Mouse (Mus musculus) megakaryocyte-erythroid progenitor cell, adult 5-6 weeks (primary cell): Measurements from ENCODE around the gene Nxf1. TPM values are rescaled to one million over a fixed set of nuclear protein-coding genes. Genes with fewer than 3 reads are reported as not detected.

Experiments used
- ATAC-seq: replicated peaks from 2 replicates; pipeline ENCODE4 v1.8.0; 2016; ENCODE audit warnings: mild to moderate bottlenecking, inconsistent platforms; ENCODE audit not compliant: severe bottlenecking, poor library complexity, low FRiP score, low TSS enrichment
- total RNA-seq, 2 experiments: library from RNA; stranded (forward) in 1 of 2; stranded (reverse) in 1 of 2; fragments of 200-1000, 215-1000 nt in 1 of 2; fragments of >200 nt in 1 of 2; fragmentation: Nextera tagmentation in 1 of 2; gene quantifications; 2 replicates each; pipeline ENCODE4 v1.2.3; 2014 to 2017

The Nxf1 gene
- total RNA-seq, 2 experiments from 2014 or later, result 161 to 530 TPM

DNA sequence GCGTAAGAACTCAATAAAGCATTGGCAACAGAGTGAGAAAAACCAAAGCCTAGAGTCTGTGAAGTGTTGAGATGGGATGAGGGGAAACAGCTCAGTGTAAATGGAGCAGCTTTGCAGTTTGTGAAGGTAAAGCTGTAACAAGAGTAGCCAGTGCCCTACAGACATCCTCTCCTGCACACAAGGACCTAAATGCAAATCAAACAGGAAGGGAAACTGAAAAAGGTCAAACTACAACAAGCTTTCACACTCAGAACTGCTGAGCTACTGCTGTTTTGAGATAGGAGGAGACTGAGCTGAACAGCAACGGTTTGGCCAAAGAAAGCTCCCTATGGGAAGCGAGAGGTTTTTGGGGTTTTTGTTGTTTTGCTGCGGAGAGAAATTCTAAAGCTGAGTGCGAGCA lies 49.9 kb downstream of the Nxf1 start:
- no peak for ATAC-seq

GRCm38 (mm10) chr19:8815812-8816211 lies 58.9 kb downstream of the Nxf1 start:
- no peak for ATAC-seq

DNA sequence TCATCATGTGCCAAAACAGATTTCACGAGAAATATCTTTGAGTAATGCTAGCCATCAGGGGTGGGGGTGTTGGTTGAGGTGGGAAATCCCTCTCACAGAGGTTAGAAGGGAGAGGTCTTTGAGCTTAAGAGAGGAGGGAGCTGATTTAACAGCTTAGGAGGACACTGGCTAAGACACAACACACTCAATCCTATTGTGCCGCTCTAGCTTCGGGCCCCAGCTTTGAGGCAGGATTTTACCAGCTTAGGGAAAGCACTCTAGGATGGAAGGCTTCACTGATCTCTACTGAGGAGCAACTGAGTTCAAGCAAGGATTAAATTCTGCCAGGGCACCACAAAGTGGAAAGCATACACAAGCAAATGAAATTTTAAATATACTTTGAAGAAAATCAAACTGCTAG lies 60.1 kb downstream of the Nxf1 start:
- ATAC-seq, result no peak

- ATAC-seq, result no peak
These were observed 61.5 kb downstream of the Nxf1 start for GRCm38 (mm10) chr19:8818301-8818798.

- ATAC-seq, result peak; percentile 82
These were observed 62.1 kb downstream of the Nxf1 start, which contains the start of gene Ttc9c for GRCm38 (mm10) chr19:8818801-8819595. Gene Ttc9c, minus strand, starts transcription at chr19:8819333.

GRCm38 (mm10) chr19:8819596-8820423 lies 62.9 kb downstream of the Nxf1 start, which contains the start of gene Hnrnpul2:
Gene Hnrnpul2, plus strand, starts transcription at chr19:8820010.
- peak; percentile 90 for ATAC-seq

Other genes with a start within 250 kb of the Nxf1 start
Only the 30 nearest of the 33 such genes appear.
- gene Slc22a8, start 165.8 kb upstream of the Nxf1 start, total RNA-seq (2014; fragmentation: Nextera tagmentation), result not detected in 2 replicates
- gene Slc22a8, start 165.8 kb upstream of the Nxf1 start, total RNA-seq (2017), result not detected in 2 replicates
- not detected in 2 replicates for gene Slc22a6, start 139.0 kb upstream of the Nxf1 start, total RNA-seq (2014; fragmentation: Nextera tagmentation)
- gene Slc22a6, start 139.0 kb upstream of the Nxf1 start, total RNA-seq (2017), result not detected in 2 replicates
- not detected in 2 replicates for gene Chrm1, start 93.3 kb upstream of the Nxf1 start, total RNA-seq (2014; fragmentation: Nextera tagmentation)
- gene Chrm1, start 93.3 kb upstream of the Nxf1 start, total RNA-seq (2017), result not detected in 2 replicates
- 67.5 and 74.7 TPM in 2 replicates for gene Slc3a2, start 33.7 kb upstream of the Nxf1 start, total RNA-seq (2014; fragmentation: Nextera tagmentation)
- gene Slc3a2, start 33.7 kb upstream of the Nxf1 start, total RNA-seq (2017), result 70.1 and 93.9 TPM in 2 replicates
- gene Wdr74, start 21.2 kb upstream of the Nxf1 start, total RNA-seq (2014; fragmentation: Nextera tagmentation), result 193 and 207 TPM in 2 replicates
- gene Wdr74, start 21.2 kb upstream of the Nxf1 start, total RNA-seq (2017), result 142 TPM in 2 replicates
- gene 1700092M07Rik, start 16.4 kb upstream of the Nxf1 start, total RNA-seq (2014; fragmentation: Nextera tagmentation), result 2.0 TPM in 1 of 2 replicates, not detected in the other
- gene 1700092M07Rik, start 16.4 kb upstream of the Nxf1 start, total RNA-seq (2017), result 3.8 and 6.5 TPM in 2 replicates
- gene Stx5a, start 15.7 kb upstream of the Nxf1 start, total RNA-seq (2014; fragmentation: Nextera tagmentation), result 74.7 and 80.4 TPM in 2 replicates
- gene Stx5a, start 15.7 kb upstream of the Nxf1 start, total RNA-seq (2017), result 35.5 and 43.5 TPM in 2 replicates
- 59.6 and 76.4 TPM in 2 replicates for gene Tmem223, start 13.9 kb downstream of the Nxf1 start, total RNA-seq (2014; fragmentation: Nextera tagmentation)
- gene Tmem223, start 13.9 kb downstream of the Nxf1 start, total RNA-seq (2017), result 32.1 and 33.8 TPM in 2 replicates
- gene Tmem179b, start 17.4 kb downstream of the Nxf1 start, total RNA-seq (2014; fragmentation: Nextera tagmentation), result 104 and 114 TPM in 2 replicates
- 31.2 and 54.7 TPM in 2 replicates for gene Tmem179b, start 17.4 kb downstream of the Nxf1 start, total RNA-seq (2017)
- 13.2 and 16.1 TPM in 2 replicates for gene Taf6l, start 29.3 kb downstream of the Nxf1 start, total RNA-seq (2014; fragmentation: Nextera tagmentation)
- gene Taf6l, start 29.3 kb downstream of the Nxf1 start, total RNA-seq (2017), result 7.6 and 12.0 TPM in 2 replicates
- 120 and 126 TPM in 2 replicates for gene Polr2g, start 41.5 kb downstream of the Nxf1 start, total RNA-seq (2014; fragmentation: Nextera tagmentation)
- gene Polr2g, start 41.5 kb downstream of the Nxf1 start, total RNA-seq (2017), result 86.1 and 106 TPM in 2 replicates
- 1.4 and 1.9 TPM in 2 replicates for gene Zbtb3, start 45.5 kb downstream of the Nxf1 start, total RNA-seq (2014; fragmentation: Nextera tagmentation)
- 0.91 and 1.6 TPM in 2 replicates for gene Zbtb3, start 45.5 kb downstream of the Nxf1 start, total RNA-seq (2017)
- gene Ttc9c, start 62.3 kb downstream of the Nxf1 start, total RNA-seq (2014; fragmentation: Nextera tagmentation), result 35.6 and 41.6 TPM in 2 replicates
- gene Ttc9c, start 62.3 kb downstream of the Nxf1 start, total RNA-seq (2017), result 55.3 and 57.2 TPM in 2 replicates
- 68.2 and 88.0 TPM in 2 replicates for gene Hnrnpul2, start 62.9 kb downstream of the Nxf1 start, total RNA-seq (2014; fragmentation: Nextera tagmentation)
- gene Hnrnpul2, start 62.9 kb downstream of the Nxf1 start, total RNA-seq (2017), result 85.2 and 100.0 TPM in 2 replicates
- gene AC129217.1, start 72.7 kb downstream of the Nxf1 start, total RNA-seq (2014; fragmentation: Nextera tagmentation), result not detected in 2 replicates
- gene AC129217.1, start 72.7 kb downstream of the Nxf1 start, total RNA-seq (2017), result not detected in 2 replicates
- 70.3 and 71.7 TPM in 2 replicates for gene Bscl2, start 80.4 kb downstream of the Nxf1 start, total RNA-seq (2014; fragmentation: Nextera tagmentation)
- 29.5 TPM in 2 replicates for gene Bscl2, start 80.4 kb downstream of the Nxf1 start, total RNA-seq (2017)
- 0.57 TPM in 1 of 2 replicates, not detected in the other for gene Gng3, start 82.1 kb downstream of the Nxf1 start, total RNA-seq (2014; fragmentation: Nextera tagmentation)
- gene Gng3, start 82.1 kb downstream of the Nxf1 start, total RNA-seq (2017), result 0.30 and 1.3 TPM in 2 replicates
- gene Lrrn4cl, start 93.7 kb downstream of the Nxf1 start, total RNA-seq (2014; fragmentation: Nextera tagmentation), result 0.52 TPM in 1 of 2 replicates, not detected in the other
- 1.5 TPM in 1 of 2 replicates, not detected in the other for gene Lrrn4cl, start 93.7 kb downstream of the Nxf1 start, total RNA-seq (2017)
- gene Ubxn1, start 114.4 kb downstream of the Nxf1 start, total RNA-seq (2014; fragmentation: Nextera tagmentation), result 148 and 194 TPM in 2 replicates
- 235 and 295 TPM in 2 replicates for gene Ubxn1, start 114.4 kb downstream of the Nxf1 start, total RNA-seq (2017)
- 46.7 and 54.1 TPM in 2 replicates for gene Uqcc3, start 123.8 kb downstream of the Nxf1 start, total RNA-seq (2014; fragmentation: Nextera tagmentation)
- gene Uqcc3, start 123.8 kb downstream of the Nxf1 start, total RNA-seq (2017), result 73.3 and 94.5 TPM in 2 replicates
- 27.8 and 35.8 TPM in 2 replicates for gene Lbhd1, start 126.7 kb downstream of the Nxf1 start, total RNA-seq (2014; fragmentation: Nextera tagmentation)
- gene Lbhd1, start 126.7 kb downstream of the Nxf1 start, total RNA-seq (2017), result 18.0 and 18.4 TPM in 2 replicates
- not detected in 2 replicates for gene Gm49403, start 126.9 kb downstream of the Nxf1 start, total RNA-seq (2014; fragmentation: Nextera tagmentation)
- gene Gm49403, start 126.9 kb downstream of the Nxf1 start, total RNA-seq (2017), result not detected in 2 replicates
- gene 1810009A15Rik, start 131.8 kb downstream of the Nxf1 start, total RNA-seq (2014; fragmentation: Nextera tagmentation), result 76.6 and 113 TPM in 2 replicates
- gene 1810009A15Rik, start 131.8 kb downstream of the Nxf1 start, total RNA-seq (2017), result 94.2 and 120 TPM in 2 replicates
- 2.5 and 25.7 TPM in 2 replicates for gene Gm49416, start 131.9 kb downstream of the Nxf1 start, total RNA-seq (2014; fragmentation: Nextera tagmentation)
- gene Gm49416, start 131.9 kb downstream of the Nxf1 start, total RNA-seq (2017), result not detected in 2 replicates
- gene Ints5, start 135.9 kb downstream of the Nxf1 start, total RNA-seq (2014; fragmentation: Nextera tagmentation), result 31.4 and 37.7 TPM in 2 replicates
- gene Ints5, start 135.9 kb downstream of the Nxf1 start, total RNA-seq (2017), result 16.6 and 17.1 TPM in 2 replicates
- gene Ganab, start 141.0 kb downstream of the Nxf1 start, total RNA-seq (2014; fragmentation: Nextera tagmentation), result 120 and 130 TPM in 2 replicates
- 53.2 and 69.7 TPM in 2 replicates for gene Ganab, start 141.0 kb downstream of the Nxf1 start, total RNA-seq (2017)
- gene B3gat3, start 163.3 kb downstream of the Nxf1 start, total RNA-seq (2014; fragmentation: Nextera tagmentation), result 30.3 and 36.8 TPM in 2 replicates
- 17.6 and 17.7 TPM in 2 replicates for gene B3gat3, start 163.3 kb downstream of the Nxf1 start, total RNA-seq (2017)
- gene Rom1, start 172.3 kb downstream of the Nxf1 start, total RNA-seq (2014; fragmentation: Nextera tagmentation), result 4.6 and 6.2 TPM in 2 replicates
- 0.75 and 4.3 TPM in 2 replicates for gene Rom1, start 172.3 kb downstream of the Nxf1 start, total RNA-seq (2017)
- gene Eml3, start 172.5 kb downstream of the Nxf1 start, total RNA-seq (2014; fragmentation: Nextera tagmentation), result 29.3 and 45.8 TPM in 2 replicates
- gene Eml3, start 172.5 kb downstream of the Nxf1 start, total RNA-seq (2017), result 14.5 and 23.6 TPM in 2 replicates
- gene Mta2, start 184.8 kb downstream of the Nxf1 start, total RNA-seq (2014; fragmentation: Nextera tagmentation), result 158 and 173 TPM in 2 replicates
- gene Mta2, start 184.8 kb downstream of the Nxf1 start, total RNA-seq (2017), result 205 and 206 TPM in 2 replicates